Mouse (Mus musculus) kidney, postnatal 10 days (tissue): ENCODE results near the gene Erf.

Source experiments
- DNase-seq: peaks from one replicate; pipeline ENCODE4 v3.0.0; 2021; ENCODE audit warnings: mixed read lengths

The Erf gene

GRCm38 (mm10) chr7:25205355-25206093, 45.0 kb downstream of the Erf start:
- no peak for DNase-seq

- DNase-seq: no peak
These were observed 46.9 kb downstream of the Erf start for GRCm38 (mm10) chr7:25203624-25204023.

- DNase-seq: peak; percentile 54
These were observed 53.1 kb downstream of the Erf start for GRCm38 (mm10) chr7:25197384-25198018.

GRCm38 (mm10) chr7:25196107-25196506, 54.5 kb downstream of the Erf start:
- no peak for DNase-seq

- no peak for DNase-seq
These were observed 55.4 kb downstream of the Erf start for GRCm38 (mm10) chr7:25195148-25195547.
